8 mouse cellular contexts compared by ENCODE assay signal in genomic region chr16:56029661-56030082, GRCm38 (mm10). TPM values are rescaled to one million over a fixed set of nuclear protein-coding genes. Genes with fewer than 3 reads are reported as not detected.
DNase-seq lines count a peak whose midpoint lies in the region; ATAC-seq lines count a peak whose summit lies in the region.

Pcnp (minus strand) TSS chr16:56029739.

- WGBS in hindbrain, embryonic 14.5 days: under 1% methylated on average over 39 of the region's 39 CpGs

- H3K4me3 ChIP-seq in hindbrain, embryonic 14.5 days (replicated peaks; ENCODE audit: low read length): peak within 1 kb of the TSS; percentile 89

- peaks cover 24% of the 10 kb centered on the region for H3K4me1 ChIP-seq in hindbrain, embryonic 14.5 days (replicated peaks; ENCODE audit: control insufficient read depth, insufficient read depth, low read length)

- peak; percentile 99 for ATAC-seq in hindbrain, embryonic 14.5 days (ENCODE audit: low FRiP score)

- H3K9me3 ChIP-seq in hindbrain, embryonic 14.5 days (ENCODE audit: control insufficient read depth, low read length): no peaks in the 10 kb centered on the region

- peak within 1 kb of the TSS; percentile 93 for H3K27ac ChIP-seq in hindbrain, embryonic 14.5 days

- H3K4me2 ChIP-seq in hindbrain, embryonic 14.5 days (replicated peaks): peak within 1 kb of the TSS; percentile 83

- H3K9ac ChIP-seq in hindbrain, embryonic 14.5 days: peak within 1 kb of the TSS; percentile 92

- peak; percentile 98 for DNase-seq in R1 (ENCODE audit: low read depth, low spot score)
- peak; percentile 97 to 98 for DNase-seq in cerebellum, postnatal 25 days
- DNase-seq in frontal cortex, postnatal 25 days (ENCODE audit: low spot score in 2 of 2): peak; percentile 92 to 94
- peak; percentile 99 for DNase-seq in hindbrain, embryonic 14.5 days (ENCODE audit: low spot score)
- peak; percentile 98 to 99 for DNase-seq in layer of hippocampus, postnatal 36 days
- DNase-seq in lung, postnatal 36 days: peak; percentile 99
- peak; percentile 99 for DNase-seq in retina, postnatal 1 day
- DNase-seq in urinary bladder, adult 18-20 months (ENCODE audit: low spot score in 2 of 2): peak; percentile 97

- H3K36me3 ChIP-seq in hindbrain, embryonic 14.5 days (replicated peaks; ENCODE audit: control insufficient read depth, insufficient read depth): peaks cover 47% of the 10 kb centered on the region

- H3K27me3 ChIP-seq in hindbrain, embryonic 14.5 days (ENCODE audit: control insufficient read depth, insufficient read depth, low read length): no peaks in the 10 kb centered on the region

RNA-seq across cellular contexts. Expression of gene Pcnp, which starts in this region (rescaled TPM):
- polyA plus RNA-seq in hindbrain, embryonic 14.5 days (2014; fragmentation: Nextera tagmentation; extraction: Ambion mirVana): 214 and 224 TPM in 2 replicates
- 100 to 1,000 TPM; 153 to 157 TPM for total RNA-seq in layer of hippocampus, postnatal 36 days (2021)

Comparison
In these comparisons a context has a peak if more than half of its experiments do, and no peak if none do; other contexts are left out.
1. Peak in every context shown above with its lines: DNase-seq, ATAC-seq, H3K4me3 ChIP-seq and H3K27ac ChIP-seq.